Mouse (Mus musculus) frontal cortex, postnatal 36 days (tissue): ENCODE data around the gene Sfxn4.
A peak's percentile ranks its signal among the peaks of the same experiment; 100 is the strongest.
"Not testable (repeated sequence)": the region's sequence is repeated elsewhere in the genome, so short reads cannot be mapped to it uniquely, and the experiment has no call there.

Source experiments
- DNase-seq, 2 experiments: peaks; one replicate each; pipeline ENCODE4 v3.0.0; 2022; ENCODE audit warnings: low spot score in 2 of 2

The Sfxn4 gene

DNA sequence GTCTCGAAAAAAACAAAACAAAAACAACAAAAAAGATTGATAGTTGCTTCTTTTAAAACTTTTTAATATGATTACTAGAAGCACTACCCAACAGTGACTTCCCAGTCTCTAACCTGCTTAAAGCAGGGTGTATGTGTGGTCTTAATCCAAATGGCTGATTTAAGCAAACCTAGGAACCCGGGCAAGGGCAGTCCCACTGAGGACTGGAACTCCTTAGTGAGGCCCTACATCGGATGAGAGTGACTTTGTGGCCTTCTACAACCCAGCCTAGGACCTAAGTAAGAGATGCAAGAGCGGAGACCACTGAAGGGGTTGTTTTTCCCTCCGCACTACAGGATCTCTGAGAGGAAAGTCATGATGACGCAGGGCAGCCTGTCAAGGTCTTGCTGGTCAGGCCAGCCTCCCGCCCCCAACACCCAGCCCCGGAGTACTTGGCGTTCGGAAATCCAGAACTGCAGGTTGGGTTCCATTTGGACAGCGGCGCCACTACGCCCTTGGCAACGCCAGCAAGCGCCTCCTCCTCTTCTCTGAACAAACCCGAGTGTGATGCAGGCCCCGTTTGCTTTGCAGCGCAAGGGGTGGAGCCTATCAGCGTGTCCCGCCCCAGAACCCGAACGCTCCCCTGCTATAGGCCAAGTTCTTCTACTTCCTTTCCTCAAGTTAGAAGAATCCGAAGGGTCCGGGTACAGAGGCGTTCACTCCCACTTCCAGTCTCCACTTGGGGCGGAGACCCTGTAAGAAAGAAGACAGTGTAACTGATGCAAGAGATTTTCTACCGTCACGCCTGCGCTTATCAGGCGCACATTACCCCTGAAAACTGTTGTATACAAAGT lies at the start of gene Sfxn4:
Gene Sfxn4 (minus strand): TSS at position 612 of the 833 bp plus-strand sequence.
- peak; percentile 89 to 95 for DNase-seq

DNA sequence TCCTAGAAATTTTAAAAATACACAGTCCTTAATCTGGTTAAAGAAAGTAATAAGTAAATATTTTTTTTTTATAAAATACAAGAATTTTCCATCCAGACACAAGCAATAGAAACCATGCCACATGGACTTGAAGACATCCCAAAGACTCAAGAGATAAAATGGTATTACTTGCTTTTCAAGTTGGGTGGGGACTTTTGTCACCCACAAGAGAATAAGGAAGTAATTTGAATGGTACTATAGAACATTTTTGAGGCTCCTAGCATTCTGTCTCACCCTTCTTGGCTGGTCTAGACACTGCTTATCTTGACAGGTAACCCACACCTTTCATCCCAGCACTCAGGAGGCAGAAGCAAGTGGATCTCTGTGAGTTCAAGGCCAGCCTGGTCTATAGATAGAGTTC lies 49.0 kb upstream of the Sfxn4 start:
- no peak for DNase-seq

DNA sequence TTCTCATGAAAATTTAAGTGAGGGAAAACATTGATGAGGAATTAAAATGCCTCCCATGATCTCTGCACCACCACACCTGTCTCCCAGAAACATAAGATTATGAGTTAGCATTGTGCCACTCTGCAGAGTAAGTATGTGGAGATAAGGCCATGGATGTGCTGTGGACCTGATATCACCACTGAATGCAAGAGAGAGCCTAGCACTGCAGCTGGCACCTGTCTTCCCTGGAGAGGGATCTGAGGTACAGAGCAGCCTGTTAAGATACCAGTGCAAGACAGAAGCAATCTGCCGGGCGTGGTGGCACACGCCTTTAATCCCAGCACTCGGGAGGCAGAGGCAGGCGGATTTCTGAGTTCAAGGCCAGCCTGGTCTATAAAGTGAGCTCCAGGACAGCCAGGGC lies 44.2 kb upstream of the Sfxn4 start:
- no peak for DNase-seq

DNA sequence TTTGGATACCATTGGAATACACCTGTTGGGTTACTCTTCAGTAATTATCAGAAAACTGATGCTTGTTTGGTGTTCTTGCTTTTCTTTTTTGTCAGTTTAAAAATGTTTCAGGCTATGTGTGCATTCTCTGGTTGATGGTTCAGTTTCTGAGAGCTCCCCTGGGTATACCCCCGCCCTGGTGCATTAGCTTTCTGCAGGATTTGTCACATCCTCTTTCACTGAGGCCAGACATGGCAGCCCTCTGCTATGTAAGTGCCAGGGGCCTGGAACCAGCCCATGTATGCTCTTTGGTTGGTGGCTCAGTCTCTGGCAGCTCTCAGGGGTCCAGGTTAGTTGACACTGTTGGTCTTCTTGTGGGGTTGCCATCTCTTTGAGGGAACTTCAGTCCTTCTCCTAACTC lies 42.7 kb upstream of the Sfxn4 start:
- DNase-seq: no peak

DNA sequence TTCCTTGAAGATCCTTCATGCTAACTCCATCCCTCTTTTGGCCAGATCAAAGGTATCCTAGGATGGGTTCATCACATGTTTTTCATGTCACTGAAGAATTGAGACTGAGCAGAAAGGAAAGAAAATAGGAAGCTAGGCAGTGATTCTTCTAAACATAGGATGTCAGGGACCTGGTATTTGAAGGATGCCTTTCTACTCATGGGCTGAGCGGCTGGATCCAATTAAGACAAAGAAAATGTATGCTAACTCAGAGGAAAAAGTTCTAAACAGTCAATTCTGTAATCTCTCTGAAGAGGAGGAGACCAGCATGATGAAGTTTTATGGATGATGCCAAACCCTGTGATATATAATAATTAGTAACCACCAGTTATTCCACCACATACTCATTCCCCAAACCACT lies 41.9 kb upstream of the Sfxn4 start:
- no peak for DNase-seq

DNA sequence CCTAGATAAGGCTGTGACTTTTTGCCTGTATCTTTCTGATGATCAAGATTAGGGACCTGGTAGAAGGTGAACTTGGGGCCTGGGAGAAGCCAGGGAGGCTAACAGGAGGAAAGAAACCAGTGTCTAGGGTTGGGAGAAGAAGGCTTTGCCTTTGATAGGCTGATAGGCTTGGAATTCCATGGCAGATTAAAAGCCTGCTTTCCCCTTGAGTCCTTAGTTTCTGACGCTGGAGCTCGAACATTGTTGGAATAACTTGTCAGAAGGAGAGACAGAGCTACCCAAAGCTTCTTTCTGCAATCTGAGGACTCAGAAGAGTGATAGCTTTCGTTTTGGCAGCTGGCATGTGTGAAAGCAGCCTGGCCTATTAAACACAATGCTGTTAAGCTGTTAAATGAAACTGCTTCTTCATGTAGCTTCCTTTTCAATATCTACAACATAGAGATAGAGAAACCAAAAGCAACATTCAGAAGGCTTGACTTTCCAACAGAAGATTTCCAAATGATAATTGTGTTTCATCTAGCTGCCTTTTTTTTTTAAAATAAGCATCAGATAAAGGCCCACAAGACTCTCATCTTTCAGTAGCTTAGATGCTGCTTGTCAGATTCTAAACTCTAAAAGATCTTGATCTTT lies 34.1 kb upstream of the Sfxn4 start:
- no peak for DNase-seq

DNA sequence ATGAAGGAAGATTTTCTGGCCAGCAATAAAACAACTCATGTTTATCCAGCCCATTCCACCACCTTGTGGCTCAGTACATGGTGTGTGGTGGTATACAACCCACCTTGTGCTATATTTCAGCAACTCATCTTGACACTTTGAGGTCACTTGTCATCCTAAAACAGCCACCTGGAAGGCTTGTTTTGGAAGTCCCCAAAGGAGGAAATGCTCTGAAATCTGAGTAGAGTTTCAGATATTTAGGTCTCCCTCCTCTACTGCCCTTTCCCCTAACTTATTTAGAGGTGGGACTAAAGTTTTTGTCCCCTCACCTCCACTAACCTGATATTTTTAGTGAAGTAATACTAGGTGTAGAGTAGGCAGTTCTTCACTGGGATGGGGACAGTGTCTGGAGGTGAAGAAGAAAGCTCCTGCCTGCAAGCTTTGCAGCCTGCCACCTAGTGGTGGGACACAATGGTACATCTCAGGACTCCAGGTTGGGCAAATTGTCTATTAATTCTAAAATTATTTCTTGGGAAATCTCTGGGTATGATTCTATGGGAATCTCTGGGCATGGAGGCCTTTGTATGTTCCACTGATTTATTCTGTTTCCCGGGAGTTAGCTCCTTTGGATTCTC lies 30.8 kb upstream of the Sfxn4 start:
- DNase-seq: peak; percentile 35 to 58

DNA sequence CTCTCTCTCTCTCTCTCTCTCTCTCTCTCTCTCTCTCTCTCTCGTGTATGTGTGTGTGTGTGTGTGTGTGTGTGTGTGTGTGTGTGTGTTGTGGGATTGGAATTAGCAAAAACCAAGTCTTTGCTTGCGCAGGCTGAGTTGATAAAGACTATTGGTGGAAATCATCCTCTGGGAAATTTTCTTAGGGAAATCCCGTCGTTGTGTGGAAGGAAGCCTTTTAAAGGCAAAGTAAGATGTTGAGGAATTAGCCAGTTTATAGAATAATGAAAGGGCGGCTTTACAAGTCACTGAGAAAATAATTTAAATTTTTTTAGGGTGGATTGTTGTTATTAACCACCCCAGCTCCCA lies 29.8 kb upstream of the Sfxn4 start:
- DNase-seq: no peak

DNA sequence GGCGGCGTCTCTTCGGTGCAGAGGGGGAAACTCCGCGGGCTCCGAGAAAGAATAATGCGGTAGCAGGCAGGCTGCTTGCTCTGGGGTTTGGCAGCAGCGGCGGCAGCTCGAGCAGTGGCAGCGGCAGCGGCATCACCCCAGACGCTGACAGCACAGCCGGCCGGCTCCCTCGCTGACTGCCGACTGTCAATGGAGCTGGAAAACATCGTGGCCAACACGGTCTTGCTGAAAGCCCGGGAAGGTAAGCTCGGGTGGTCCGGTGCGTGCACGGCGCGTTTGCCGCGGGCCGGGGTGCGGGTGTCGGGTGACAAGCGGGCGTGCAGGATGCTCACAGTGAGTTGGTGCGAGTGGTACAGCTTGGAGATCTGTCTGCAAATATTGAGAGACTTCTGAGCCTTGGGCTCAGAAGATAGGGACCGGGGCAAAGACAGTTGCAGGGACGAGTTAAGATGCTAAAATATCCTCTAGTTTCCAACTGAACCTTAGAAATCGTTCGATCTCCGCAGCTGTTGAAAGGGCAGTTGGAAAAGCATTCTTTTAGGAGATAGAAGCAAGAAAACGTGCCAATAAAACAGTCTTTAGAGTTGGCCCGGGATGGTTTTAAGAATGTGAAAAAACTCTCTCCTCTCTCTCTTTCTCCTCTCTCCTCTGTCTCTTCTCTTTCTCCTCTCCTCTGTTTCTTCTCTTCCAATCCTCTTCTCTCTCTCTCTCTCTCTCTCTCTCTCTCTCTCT lies 29.3 kb upstream of the Sfxn4 start:
- DNase-seq: peak; percentile 64 to 69

DNA sequence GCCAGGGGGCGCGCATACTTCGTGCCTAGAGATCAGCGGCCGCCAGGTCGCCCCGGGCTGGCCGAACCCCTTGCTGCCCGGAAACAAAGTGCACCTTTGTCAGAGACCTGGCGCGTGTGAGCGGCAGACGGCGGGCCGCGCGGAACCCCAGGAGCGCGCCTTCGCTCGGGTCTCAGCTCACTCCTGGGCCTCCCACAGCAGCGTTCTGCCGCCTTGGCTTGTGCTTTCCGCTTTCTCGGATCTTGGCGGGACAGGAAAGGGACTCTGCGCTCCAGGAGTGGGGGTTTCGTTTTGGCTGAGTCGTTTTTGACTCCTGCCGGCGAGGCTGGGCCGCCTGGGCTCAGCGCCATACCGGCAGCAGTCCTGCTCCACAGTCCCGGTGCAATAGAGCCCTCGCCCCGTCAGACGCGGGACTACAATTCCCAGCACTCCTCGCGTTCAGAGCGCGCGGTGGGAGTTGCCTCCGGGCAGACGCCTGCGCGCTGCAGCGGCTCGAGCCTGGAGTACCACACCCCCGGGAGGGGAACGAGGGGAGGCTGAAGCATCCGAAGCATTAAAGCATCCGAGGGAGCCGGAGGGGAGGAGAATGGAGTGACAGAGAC lies 28.5 kb upstream of the Sfxn4 start, which contains the start of gene Grk5:
Gene Grk5 (plus strand): TSS at position 36 of the 602 bp plus-strand sequence.
- peak; percentile 88 to 93 for DNase-seq

DNA sequence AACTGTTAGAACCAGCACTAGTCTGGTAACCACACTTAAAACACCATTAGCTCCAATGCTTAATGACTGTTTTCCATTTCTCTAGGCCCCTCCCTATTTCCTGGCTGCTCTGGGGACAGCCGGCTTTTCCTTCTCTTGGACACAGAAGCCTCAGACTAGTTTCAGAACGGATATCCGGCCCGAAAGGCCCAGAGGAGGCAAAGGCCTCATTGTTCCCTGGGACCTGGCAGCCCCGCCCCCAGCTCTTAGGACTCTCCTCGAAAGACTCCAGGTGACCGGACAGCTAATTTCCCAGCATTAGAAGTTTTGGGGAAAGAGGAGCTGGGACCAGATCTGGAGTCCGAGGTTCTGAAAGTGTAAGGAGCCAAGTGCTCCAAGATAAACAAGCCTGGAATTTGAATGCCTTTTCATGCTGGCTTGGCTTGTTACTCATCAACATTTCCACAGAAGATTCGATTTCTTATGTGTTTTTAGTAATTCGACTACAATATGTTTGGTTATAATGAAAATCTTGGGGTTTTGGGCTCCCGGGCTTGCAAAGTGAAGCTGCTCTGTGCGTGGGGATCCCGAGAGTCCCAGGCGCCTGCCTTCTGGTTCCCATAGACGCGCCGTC lies 27.9 kb upstream of the Sfxn4 start:
- peak in 1 of 2 experiments; percentile 20 for DNase-seq

DNA sequence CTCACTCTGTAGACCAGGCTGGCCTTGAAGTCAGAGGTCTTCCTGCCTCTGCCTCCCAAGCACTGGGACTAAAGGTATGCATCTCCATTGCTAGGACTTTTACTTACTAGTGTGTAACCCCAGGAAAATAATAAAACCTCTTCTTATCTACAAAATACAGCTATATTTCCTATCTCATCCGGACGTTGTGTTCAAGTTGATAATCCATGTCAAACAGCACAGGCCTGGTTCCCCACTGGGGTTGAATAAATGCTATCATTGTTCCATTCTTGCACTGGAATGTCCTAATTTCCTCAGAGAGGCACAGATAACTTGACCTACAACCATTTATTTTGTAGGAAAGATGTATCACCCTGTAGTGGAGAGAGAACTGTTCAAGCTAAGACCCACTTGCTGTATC lies 26.4 kb upstream of the Sfxn4 start:
- no peak for DNase-seq

DNA sequence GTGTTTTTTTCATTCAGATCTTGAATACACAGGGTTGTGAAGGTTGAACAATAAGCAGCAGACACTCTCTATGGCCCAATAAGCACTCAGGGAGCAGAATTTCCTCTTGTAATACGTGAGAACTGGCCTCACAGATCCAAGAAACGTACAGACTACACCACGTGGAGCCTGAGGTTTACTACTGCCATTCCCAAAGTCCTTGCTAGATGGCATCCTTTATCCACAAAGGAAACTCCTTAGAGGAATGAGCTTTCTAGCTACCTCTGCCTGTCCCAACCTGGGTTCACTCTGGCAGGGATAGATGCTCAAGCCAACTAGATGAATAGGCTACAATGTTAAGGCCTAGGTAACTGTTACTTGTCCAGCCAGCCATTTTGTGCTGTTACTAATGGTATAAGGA lies 21.9 kb upstream of the Sfxn4 start:
- peak; percentile 30 to 74 for DNase-seq

DNA sequence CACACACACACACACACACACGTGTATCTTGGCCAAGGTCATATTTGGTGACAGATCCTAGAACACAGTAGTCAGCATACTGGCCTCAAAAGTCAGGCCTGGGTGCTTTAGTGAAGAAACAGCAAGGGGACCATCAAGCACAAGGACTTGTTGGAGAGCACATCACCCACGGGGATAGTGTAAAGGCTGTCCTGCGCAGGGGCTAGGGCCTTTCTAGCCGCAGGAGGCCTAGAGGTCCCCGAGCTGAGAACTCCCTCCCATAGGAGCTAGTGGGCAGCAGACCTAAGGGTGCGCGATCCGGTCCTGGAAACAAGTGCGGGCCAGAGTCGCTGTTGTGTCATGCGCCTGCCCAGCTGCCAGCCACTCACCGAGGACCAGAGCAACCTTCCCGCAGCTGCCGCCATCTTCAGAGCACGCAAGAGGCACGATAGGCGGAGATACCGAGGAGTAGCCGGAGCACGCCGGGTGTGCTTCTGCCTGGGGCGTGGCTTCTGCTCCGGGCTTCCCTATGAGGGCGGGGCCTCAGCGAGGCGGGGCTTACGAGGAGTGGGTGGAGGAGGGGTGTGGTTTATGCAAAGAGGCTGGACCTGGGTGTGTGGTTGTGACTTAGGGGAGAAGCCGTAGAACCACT lies 12.9 kb upstream of the Sfxn4 start, which contains the start of gene Prdx3:
Gene Prdx3 (minus strand): TSS at position 493 of the 631 bp plus-strand sequence.
- peak; percentile 94 for DNase-seq

DNA sequence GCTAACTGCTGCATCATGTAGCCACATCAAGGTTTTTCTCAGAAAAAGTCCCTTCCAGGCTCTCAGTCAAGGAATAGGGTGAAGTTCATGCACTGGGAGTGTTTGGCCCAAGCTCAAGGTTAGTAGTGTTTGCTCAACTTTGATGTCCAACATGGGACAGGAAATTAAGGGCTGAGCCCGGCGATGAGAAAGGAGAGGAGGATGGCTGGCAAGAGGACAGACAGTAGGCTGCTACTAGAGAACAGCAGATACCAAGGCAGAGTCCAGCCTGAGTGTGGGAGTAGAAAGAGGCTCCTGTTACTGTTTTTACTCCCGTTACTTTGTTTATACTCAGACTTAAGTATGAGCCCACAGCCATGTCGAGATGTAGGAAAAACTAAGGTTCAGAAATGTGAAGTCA lies 12.2 kb upstream of the Sfxn4 start:
- peak; percentile 14 to 42 for DNase-seq

DNA sequence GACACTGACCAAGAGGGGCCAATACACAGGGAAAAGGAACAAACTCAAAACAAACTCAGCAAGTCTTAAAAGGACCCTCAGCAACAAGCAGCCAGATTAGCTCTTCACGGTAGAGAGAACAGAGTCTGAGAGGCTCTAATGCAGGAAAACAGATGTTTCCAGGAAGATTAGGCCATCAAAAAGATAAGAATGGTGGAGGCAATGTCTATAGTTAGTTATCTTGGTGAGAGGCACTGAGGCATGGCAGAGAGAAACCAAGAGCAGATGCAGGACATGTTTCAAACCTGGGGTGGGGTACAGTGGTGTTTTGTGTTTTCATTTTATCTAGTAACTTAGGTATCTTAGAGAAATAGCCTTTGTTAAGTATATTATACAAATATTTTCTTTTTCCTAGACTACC lies 11.0 kb upstream of the Sfxn4 start:
- DNase-seq: no peak

DNA sequence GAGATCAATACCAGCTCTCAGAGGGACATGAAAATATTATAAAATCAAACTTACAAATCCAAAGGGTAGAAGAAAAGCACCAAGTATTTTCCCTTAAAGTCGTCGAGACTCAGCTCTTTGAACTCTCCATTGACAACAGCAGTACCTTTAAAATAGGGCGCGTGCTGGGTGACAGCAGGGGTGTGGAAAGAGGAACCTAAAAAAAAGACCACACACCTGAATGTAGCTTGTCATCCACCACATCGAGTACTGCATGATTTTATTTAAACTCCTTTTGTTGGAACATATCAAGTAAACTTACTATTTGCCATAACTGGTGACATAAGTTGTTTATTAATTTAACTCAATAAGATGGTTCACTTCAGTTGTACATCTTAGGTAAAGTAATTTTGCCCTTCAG lies 10.1 kb upstream of the Sfxn4 start:
- no peak for DNase-seq

DNA sequence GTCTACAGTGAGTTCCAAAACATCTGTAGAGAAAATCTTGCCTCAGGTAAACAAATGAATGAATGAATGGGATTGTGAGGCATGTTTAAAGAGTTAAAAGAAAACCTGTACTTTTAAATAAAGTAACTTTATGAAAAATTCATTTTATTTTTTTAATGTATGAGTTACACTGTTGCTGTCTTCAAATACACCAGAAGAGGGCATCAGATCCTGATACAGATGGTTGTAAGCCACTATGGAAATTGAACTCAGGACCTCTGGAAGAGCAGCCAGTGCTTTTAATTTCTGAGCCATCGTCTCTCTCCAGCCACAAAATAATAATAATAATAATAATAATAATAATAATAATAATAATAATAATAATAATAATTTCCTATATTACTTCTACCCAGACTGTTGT lies 9.2 kb upstream of the Sfxn4 start:
- DNase-seq: no peak

DNA sequence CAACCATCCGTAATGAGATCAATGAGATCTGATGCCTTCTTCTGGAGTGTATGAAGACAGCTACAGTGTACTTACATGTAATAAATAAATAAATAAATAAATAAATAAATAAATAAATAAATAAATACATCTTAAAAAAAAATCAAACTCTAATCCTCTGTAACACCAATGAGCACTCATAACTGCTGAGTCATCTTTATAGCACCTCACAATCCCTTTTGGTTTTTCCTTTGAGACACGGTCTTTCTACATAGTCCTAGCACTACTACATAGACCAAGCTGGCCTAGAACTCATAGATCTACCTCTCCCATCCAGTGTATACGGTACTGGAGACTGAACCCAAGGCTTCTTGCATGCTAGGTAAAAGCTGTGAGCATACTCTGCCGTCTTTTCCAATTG lies 4.9 kb upstream of the Sfxn4 start:
- not testable (repeated sequence) for DNase-seq

DNA sequence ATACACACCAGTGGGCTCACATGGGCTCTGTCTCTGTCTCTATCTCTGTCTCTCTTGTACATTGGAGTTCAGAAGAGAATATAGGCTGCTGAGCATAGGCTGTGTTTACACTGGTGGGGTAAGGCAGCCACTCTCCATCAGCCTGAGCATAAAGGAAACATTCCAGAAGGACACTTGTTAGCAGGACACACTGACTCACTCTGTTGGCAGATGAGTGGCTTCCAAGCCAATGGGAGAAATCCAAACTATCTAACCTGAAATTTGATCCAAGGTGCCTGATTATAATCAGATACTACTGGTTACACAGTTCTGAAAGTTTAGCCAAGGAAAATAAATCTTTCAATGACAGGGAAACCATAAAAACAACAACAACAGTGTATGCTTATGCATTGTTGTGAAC lies 15.5 kb downstream of the Sfxn4 start:
- DNase-seq: no peak

DNA sequence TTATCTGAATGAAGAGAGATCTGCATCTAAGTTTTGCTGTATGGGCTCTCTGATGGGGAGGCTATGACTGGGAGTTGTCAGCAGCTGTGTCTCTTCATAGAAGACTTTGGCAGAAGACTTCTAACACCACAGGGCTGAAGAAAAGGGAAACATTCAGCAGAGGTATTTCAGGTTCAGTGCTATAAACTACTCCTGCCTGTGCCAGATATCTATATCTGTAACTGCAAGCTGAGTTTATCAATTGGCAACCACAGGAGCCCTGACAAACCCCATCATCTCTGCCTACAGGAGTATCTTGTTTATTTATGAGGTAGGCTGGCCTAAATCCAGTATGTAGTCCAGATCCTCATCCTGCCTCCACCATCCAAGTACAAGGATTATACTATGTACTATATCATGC lies 18.0 kb downstream of the Sfxn4 start:
- no peak for DNase-seq
